Mouse (Mus musculus) hindlimb bud, embryonic 11.5 days (tissue): ENCODE measurements around the gene Gm49486.
A peak's percentile ranks its signal among the peaks of the same experiment; 100 is the strongest.
"Not testable (repeated sequence)": the region's sequence is repeated elsewhere in the genome, so short reads cannot be mapped to it uniquely, and the experiment has no call there.

ENCODE experiments used
- DNase-seq: peaks from one replicate; pipeline ENCODE4 v3.0.0-alpha.2; 2012; ENCODE audit warnings: low read depth, low spot score; ENCODE audit errors: extremely low spot score

The Gm49486 gene

GRCm38 (mm10) chr15:79224685-79225084, 4.5 kb upstream of the Gm49486 start:
- DNase-seq, result peak; percentile 89

- not testable (repeated sequence) for DNase-seq
Observed at GRCm38 (mm10) chr15:79225780-79226179, 3.4 kb upstream of the Gm49486 start.

GRCm38 (mm10) chr15:79235268-79235667, 6.1 kb downstream of the Gm49486 start:
- DNase-seq, result no peak

- no peak for DNase-seq
Observed at GRCm38 (mm10) chr15:79238036-79238435, 8.8 kb downstream of the Gm49486 start.

- DNase-seq, result no peak
Observed at GRCm38 (mm10) chr15:79242574-79243233, 13.5 kb downstream of the Gm49486 start.

GRCm38 (mm10) chr15:79243234-79244042, 14.2 kb downstream of the Gm49486 start:
- DNase-seq, result peak; percentile 89

GRCm38 (mm10) chr15:79244071-79244893, 15.1 kb downstream of the Gm49486 start:
- DNase-seq, result no peak

GRCm38 (mm10) chr15:79245321-79245720, 16.1 kb downstream of the Gm49486 start:
- no peak for DNase-seq

GRCm38 (mm10) chr15:79250236-79250635, 21.0 kb downstream of the Gm49486 start:
- DNase-seq, result no peak

- DNase-seq, result no peak
Observed at GRCm38 (mm10) chr15:79251168-79251567, 22.0 kb downstream of the Gm49486 start.

GRCm38 (mm10) chr15:79251781-79252491, 22.7 kb downstream of the Gm49486 start:
- no peak for DNase-seq

GRCm38 (mm10) chr15:79252580-79252979, 23.4 kb downstream of the Gm49486 start:
- DNase-seq, result no peak

- DNase-seq, result no peak
Observed at GRCm38 (mm10) chr15:79254661-79255060, 25.5 kb downstream of the Gm49486 start, which contains the start of gene Slc16a8. Gene Slc16a8 (minus strand): TSS chr15:79254761.

- DNase-seq, result no peak
Observed at GRCm38 (mm10) chr15:79258521-79258920, 29.3 kb downstream of the Gm49486 start.

- DNase-seq, result no peak
Observed at GRCm38 (mm10) chr15:79261095-79261725, 32.0 kb downstream of the Gm49486 start.

- DNase-seq, result no peak
Observed at GRCm38 (mm10) chr15:79261757-79262156, 32.6 kb downstream of the Gm49486 start.

GRCm38 (mm10) chr15:79262375-79262774, 33.2 kb downstream of the Gm49486 start:
- no peak for DNase-seq

- DNase-seq, result no peak
Observed at GRCm38 (mm10) chr15:79262786-79263309, 33.7 kb downstream of the Gm49486 start.

GRCm38 (mm10) chr15:79263726-79264125, 34.5 kb downstream of the Gm49486 start:
- DNase-seq, result no peak

GRCm38 (mm10) chr15:79265384-79265783, 36.2 kb downstream of the Gm49486 start:
- no peak for DNase-seq
